Mouse (Mus musculus) common myeloid progenitor, adult 5-6 weeks (primary cell): ENCODE measurements at regions not wholly inside any gene's neighbourhood (a gene's known extent, or its start where the extent isn't known, plus 50 kb on each side); places are given as distances from the start of the nearest gene placed in this dataset.

Source experiments
- ATAC-seq: replicated peaks from 2 replicates; pipeline ENCODE4 v1.8.0; 2016; ENCODE audit warnings: low read depth, mild to moderate bottlenecking, moderate TSS enrichment, inconsistent platforms; ENCODE audit not compliant: poor library complexity, severe bottlenecking

DNA sequence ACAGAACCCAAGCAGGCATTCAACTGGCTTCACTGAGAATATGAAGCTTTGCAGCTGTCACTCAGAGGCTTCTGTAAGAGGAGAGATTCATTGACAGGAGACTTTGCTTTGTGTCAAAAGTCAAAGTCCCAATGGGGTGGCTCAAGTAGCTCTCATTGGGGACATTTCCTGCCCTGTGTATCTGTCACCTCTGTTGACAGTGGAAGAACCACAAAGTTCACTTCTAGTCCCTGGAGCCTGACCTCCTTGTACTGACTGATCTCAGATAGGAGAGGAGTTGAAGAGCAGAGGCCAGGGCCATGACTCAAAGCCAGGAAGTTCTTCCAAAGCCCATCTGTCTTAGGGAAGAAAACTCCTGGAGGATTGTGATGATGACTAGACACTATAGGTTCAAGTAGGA, 191.5 kb upstream of the Gm11114 start:
- 0 out of 2 replicates have a peak, but pooled peaks have one; percentile 21 for ATAC-seq

DNA sequence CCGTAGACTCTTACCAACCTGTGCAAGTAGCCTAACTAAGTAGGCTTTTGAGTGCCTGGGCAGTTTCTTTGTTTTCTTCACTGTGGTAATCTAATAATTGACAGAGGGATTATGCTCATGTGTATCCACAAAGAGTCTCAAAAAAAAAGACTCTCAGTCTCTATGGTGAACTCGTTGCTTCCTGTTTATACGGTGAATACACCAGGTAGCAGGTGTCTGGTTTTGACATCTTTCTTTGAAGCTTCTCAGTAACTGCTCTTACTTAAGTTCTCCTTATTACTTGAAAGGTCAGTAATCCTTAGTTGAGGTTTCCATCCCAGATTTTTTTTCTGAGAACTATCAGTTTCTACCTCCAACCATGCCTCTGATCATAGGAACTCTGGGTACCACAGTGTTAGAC, 188.9 kb upstream of the Gm11114 start:
- ATAC-seq, result no peak

DNA sequence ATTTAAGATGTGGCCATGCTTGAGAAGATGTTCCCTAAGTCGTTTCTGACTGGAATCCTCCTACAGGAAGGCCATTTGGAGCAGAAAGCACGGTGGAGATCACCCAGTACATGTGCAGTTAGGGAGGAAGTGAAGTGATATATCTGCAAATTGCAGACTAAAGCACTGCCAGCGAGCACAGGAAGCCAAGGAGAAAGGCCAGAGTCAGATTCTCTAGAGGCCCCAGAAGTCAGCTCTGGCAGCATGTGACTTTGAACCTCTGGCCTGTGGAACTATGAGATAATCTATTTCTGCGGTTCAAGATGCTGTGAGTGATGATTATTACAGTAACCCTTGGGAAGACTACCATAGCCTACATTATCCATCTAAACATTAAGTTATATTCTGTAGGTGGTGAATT, 186.8 kb upstream of the Gm11114 start:
- peak; percentile 91 for ATAC-seq

DNA sequence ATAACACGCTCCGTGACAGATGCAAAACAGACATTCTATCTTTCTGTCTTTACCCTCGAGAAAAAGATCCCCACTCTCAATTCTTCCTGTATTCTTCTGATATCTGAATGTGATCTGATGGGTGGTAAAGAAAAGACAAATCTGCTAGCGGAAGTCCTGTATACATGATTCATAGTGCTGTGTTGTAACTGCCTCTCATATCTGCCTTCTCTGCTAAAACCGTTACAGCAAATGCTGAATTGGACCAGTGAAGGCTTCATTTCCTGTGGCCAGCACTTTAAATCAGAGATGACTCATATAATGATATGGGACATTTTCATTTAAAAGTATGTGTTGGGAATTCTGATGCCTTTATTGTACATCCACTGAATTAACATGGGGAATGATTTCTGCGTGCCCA, 186.0 kb upstream of the Gm11114 start:
- ATAC-seq, result no peak

DNA sequence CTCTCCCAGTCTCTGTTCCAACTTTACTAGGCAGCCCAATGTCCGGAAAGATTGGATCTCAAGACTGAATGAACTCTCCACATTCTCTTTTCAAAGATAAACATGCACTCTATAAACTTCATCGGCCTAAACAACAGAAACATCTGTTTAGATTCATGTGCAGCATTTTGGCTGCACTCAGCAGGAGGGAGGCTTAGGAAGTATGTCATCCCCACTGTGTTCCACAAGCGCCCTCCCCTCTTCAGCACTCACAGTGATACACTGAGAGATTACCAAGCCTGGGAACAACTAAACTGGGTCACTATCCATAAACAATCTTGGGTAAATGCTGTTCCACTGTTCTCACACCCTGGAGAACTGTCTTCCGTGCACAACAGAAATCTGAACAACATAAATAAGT, 185.5 kb upstream of the Gm11114 start:
- no peak for ATAC-seq

DNA sequence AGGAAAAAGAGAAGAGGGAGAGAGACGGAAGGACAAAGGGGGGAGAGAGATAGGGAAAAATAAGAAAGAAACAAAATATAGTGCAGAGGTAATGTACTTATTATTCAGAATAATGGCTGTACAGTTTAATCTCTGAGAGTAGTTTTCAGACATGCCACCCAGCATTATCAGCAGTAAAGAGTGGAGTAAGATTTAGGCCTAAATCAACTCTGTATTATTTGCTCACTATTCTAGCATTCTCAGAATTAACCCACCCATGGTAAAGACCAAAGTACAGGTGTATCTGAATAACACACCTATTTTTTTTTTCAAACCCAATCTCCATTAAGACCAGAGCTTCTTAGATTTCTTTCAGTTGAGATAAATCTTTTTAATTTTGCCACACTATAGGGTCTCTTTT, 177.7 kb upstream of the Gm11114 start:
- ATAC-seq, result no peak

DNA sequence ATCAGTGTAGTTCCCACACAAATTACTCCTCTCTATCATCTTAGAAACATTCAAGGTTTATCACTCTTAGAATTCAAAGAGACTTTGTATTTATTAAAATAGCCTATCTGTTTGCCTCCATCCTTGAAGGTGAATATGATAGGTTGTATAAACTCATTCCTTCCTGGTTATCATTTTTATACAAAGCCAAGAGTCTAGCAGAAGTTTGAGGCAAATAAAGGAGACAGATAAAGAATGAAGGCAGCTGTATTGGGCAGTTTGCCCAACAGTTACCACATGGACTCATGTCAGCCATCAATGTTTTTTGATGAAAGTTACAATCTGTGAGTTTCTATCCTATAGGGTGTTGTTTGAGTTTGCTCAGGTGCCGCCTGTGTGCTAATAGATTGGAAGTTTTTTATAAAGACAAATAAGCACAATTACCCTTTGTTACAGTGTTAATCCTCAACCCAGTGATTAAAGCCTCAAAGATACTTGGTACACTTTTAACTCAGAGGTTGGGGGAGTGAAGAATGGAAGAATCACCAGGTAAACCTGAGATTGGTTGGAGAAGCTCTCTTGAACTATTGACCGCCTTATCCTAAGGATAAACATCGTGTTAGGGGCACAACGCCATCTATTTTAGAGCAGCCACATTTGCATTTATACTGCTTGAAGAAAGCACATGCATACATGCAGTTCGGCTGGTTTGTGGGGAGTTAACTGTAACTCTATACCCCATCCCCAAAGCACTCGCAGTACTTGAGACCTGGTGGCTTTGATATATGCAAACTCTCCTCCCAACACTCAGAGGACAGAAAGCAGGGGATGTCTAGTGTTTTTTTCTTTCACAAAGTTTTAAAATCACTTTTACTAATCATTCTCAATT, 175.6 kb upstream of the Gm11114 start:
- ATAC-seq, result no peak

DNA sequence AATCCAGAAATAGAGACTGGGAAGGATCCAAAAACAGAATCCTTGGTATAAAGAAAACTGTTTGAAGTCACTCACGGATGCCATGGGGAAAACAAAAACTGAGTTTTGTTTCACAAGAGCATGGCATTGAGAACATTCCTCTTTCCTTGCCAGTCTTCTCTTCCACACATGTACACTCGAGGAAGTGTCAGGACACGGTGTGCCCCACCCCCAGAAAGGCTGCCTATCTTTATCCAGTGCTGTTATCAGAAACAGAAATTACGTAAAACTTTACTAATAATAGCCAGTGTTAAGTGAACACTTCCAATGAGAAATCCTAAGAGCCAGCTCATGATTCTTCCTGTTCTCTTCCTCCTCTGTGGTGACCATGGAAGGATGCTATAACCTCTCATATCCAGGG, 172.7 kb upstream of the Gm11114 start:
- no peak for ATAC-seq

DNA sequence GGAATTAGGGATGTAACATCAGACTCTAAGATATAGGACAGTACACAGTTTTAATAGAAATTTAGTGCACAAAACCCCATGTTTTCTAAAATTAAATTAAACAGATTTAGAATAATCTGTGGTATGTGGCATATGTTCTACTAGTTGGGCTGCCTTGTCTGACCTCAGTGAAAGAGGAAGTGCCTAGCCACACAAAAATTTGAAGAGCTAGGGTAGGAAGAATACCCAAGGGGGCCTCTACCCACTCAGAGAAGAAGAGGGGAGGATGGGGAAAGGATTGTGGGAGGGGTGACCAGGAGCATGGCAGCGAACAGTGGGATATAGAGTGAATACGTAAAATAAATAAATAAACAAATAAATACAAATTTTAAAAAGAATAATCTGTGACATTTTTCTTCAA, 168.2 kb upstream of the Gm11114 start:
- peak; percentile 56; the same call in 1 of the 2 replicates for ATAC-seq

DNA sequence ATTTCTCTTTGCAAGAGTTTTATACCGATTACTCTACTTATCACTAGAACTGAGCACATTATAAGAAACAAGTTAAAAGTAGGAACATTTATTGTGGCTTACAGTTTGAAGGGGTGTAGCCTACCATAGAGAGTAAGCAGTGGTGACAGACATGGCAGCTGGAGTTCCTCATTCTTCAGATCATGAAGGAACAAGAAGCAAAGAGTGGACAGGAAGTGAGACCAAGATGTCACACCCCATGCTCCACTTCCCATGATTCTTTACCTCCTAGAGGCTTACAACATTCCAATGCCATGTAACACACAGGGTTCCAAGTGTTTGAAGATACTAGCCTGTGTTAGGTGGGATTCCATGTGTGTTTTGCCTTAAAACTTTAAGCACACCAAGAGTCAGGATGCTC, 146.9 kb upstream of the Gm11114 start:
- no peak for ATAC-seq

DNA sequence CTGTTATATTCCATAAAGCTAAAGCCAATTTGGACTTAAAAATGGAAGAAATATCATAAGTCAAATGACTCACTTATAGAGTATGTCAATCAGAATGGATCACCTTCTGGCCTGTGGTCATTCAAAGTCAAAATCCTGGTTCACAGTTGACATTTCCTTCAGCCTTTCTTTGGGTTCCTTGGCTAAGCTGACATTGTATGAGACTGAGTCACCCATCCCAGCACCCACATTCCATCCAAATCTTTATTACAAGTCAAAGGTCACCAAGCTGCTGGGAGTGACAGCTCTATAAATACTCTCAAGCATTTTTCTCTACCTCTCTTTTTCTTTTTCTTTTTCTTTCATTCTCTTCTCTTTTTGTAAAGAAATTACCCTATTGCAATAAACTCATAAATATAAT, 145.3 kb upstream of the Gm11114 start:
- ATAC-seq, result no peak

DNA sequence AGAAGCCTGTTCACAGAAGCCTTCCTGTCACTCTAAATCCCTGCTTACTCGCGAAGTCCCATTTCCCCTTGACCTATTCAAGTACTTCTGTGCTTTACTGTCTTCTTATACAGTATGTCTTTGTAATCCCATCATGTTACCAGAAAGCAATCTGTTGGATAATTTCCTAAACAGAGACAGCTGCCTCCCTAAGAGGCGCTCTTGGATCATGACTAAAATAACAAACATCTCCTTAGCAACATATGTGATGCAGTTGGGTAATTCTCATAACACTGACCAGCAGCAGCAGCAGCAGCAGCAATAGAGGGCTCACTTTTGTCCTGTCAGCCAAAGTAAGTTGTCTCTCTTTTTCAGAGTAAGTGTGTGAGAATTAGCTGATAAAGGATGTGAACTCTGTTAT, 138.1 kb upstream of the Gm11114 start:
- ATAC-seq, result no peak

DNA sequence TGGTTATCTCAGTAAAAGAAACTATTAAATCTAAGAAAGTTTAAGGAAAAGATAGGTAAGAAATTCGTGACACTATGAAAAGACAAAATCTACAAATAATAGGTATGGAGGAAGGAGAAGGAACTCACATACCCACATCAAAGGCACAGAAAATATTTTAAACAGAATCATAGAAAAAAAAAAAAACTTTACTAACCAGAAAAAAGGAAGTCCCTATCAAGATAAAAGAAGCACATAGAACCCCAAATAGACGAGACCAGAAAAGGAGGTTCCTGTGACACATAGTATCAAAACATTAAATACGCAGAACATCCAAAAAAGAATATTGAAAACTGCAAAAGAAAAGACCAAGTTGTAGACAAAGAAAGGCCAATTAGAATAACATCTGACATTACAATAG, 111.4 kb upstream of the Gm11114 start:
- ATAC-seq, result no peak

DNA sequence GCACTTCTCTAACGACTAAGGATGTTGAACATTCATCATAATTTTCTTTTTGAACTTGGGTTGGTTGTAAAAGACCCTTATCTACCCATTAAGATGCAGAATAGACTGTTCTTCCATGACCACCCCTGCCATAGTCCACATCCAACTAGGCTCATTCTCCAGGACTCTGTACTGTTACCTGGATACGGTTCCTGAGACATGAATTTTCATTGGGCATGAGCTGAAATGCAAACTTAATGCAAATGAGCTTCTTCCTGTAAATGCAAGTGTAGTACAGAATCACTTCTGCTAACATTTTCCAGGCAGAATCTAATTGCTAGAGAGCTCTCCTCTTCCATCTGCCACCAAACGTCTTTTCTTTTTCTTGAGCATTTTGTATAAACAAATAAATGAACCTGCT, 87.7 kb upstream of the Gm11114 start:
- no peak for ATAC-seq
